Mouse (Mus musculus) thymus, adult 2 months (tissue): ENCODE data around the gene Colq. TPM values are rescaled to one million over a fixed set of nuclear protein-coding genes. Genes with fewer than 3 reads are reported as not detected.
"Not testable (repeated sequence)": the region's sequence is repeated elsewhere in the genome, so short reads cannot be mapped to it uniquely, and the experiment has no call there.

Source experiments
- DNase-seq: peaks from one replicate; pipeline ENCODE4 v3.0.0; 2021
- H3K27ac ChIP-seq: fragments of 200-500 bp; 2 replicates; pipeline ENCODE4 v1.5.1; 2012; ENCODE audit warnings: low read length, control low read depth; ENCODE audit not compliant: control insufficient read depth, insufficient read depth
- H3K27me3 ChIP-seq: fragments of 200-500 bp; 2 replicates; pipeline ENCODE4 v1.6.1; 2012; ENCODE audit warnings: mild to moderate bottlenecking, low read length, moderate library complexity, mixed read lengths; ENCODE audit not compliant: control insufficient read depth, insufficient read depth
- H3K36me3 ChIP-seq: fragments of 200-500 bp; 2 replicates; pipeline ENCODE4 v1.6.1; 2012; ENCODE audit warnings: mild to moderate bottlenecking, low read length, moderate library complexity; ENCODE audit not compliant: control insufficient read depth, insufficient read depth
- H3K4me1 ChIP-seq: fragments of 200-500 bp; replicated peaks from 2 replicates; pipeline ENCODE4 v1.6.1; 2012; ENCODE audit warnings: low read length; ENCODE audit not compliant: control insufficient read depth, insufficient read depth
- H3K4me3 ChIP-seq: fragments of 200-500 bp; 2 replicates; pipeline ENCODE4 v1.5.1; 2012; ENCODE audit warnings: mild to moderate bottlenecking, low read length, control low read depth, moderate library complexity; ENCODE audit not compliant: control insufficient read depth, insufficient read depth
- CTCF ChIP-seq: fragments of 200-500 bp; IDR thresholded peaks from 2 replicates; pipeline ENCODE4 v1.5.1; 2012; ENCODE audit warnings: mild to moderate bottlenecking, control low read depth, low read length, moderate library complexity, borderline replicate concordance; ENCODE audit not compliant: control insufficient read depth, poor library complexity, insufficient read depth; ENCODE audit errors: extremely low read depth
- POLR2A ChIP-seq: fragments of 200-500 bp; IDR thresholded peaks from 2 replicates; pipeline ENCODE4 v1.6.1; 2012; ENCODE audit warnings: mild to moderate bottlenecking, low read length, control low read depth, moderate library complexity; ENCODE audit not compliant: control insufficient read depth, poor library complexity, insufficient read depth; ENCODE audit errors: extremely low read depth
- WGBS: fragments of 180-500 bp; shearing (Covaris S2); methylation state at CpG from one replicate; pipeline ENCODE4 v1.1.7; 2018; 5-methylcytosine and 5-hydroxymethylcytosine counted together
- polyA plus RNA-seq: library from polyadenylated mRNA; depleted of rRNA; stranded (reverse); fragments of >200 nt; gene quantifications from 2 replicates; pipeline ENCODE4 v1.2.3, GENCODE M21; 2012

Gene Colq
- polyA plus RNA-seq, 1 experiment = 151 TPM

DNA sequence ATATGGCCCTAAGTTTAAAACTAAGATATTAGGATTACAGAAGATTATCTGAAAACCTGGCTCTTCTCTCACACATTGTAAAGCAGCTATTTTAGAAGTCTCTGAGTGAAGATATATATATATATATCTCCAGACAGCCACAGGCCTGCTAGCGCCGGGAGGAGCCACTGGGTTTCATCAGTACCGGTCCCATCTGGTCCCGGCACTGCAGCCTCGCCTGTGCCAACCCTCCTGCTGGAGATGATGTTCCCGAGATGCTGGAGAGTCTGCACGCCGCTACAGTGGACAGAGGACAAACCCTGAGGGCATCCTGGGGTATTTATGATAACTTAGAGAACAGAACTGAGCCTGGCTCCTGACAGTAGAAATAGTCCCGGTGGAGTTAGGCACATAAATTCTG is 26.1 kb upstream of the Colq start:
- no peak overlapping the region for H3K27ac ChIP-seq
- H3K4me1 ChIP-seq = no peaks in the 10 kb centered on the region
- TF ChIP-seq POLR2A (no peak), CTCF (no peak)
- no peak overlapping the region for H3K4me3 ChIP-seq
- H3K36me3 ChIP-seq = 0 out of 2 replicates have a peak, but pooled peaks cover 4% of the 10 kb centered on the region
- no peak for DNase-seq
- WGBS = 95% methylated on average over 9 of the region's 9 CpGs
- H3K27me3 ChIP-seq = no peaks in the 10 kb centered on the region

GRCm38 (mm10) chr14:31613671-31614070 is 22.5 kb upstream of the Colq start:
- Histone ChIP-seq H3K27ac (no peak overlapping the region), H3K27me3 (no peaks in the 10 kb centered on the region), H3K4me1 (no peaks in the 10 kb centered on the region), H3K36me3 (0 out of 2 replicates have a peak, but pooled peaks cover 4% of the 10 kb centered on the region), H3K4me3 (no peak overlapping the region)
- no peak for TF ChIP-seq CTCF
- TF ChIP-seq POLR2A = no peak
- no peak for DNase-seq
- 90% methylated on average over 5 of the region's 5 CpGs for WGBS

GRCm38 (mm10) chr14:31611986-31612385 is 20.8 kb upstream of the Colq start:
- WGBS = 92% methylated on average over 4 of the region's 4 CpGs
- Histone ChIP-seq H3K4me1 (no peaks in the 10 kb centered on the region), H3K36me3 (no peaks in the 10 kb centered on the region), H3K4me3 (no peak overlapping the region), H3K27me3 (no peaks in the 10 kb centered on the region), H3K27ac (no peak overlapping the region)
- DNase-seq = no peak
- no peak for TF ChIP-seq CTCF

GRCm38 (mm10) chr14:31605514-31605913 is 14.4 kb upstream of the Colq start:
- Histone ChIP-seq H3K36me3 (no peaks in the 10 kb centered on the region), H3K27me3 (no peaks in the 10 kb centered on the region), H3K4me3 (no peak overlapping the region), H3K27ac (no peak overlapping the region), H3K4me1 (peaks cover 20% of the 10 kb centered on the region)
- WGBS = 86% methylated on average over 6 of the region's 6 CpGs
- peak; percentile 37 for DNase-seq
- TF ChIP-seq CTCF (peak; percentile 19; the same call in 1 of the 2 replicates), POLR2A (no peak)

- no peak overlapping the region for H3K27ac ChIP-seq
- peak; percentile 62 for DNase-seq
- WGBS = 87% methylated on average over 5 of the region's 5 CpGs
- no peaks in the 10 kb centered on the region for H3K36me3 ChIP-seq
- no peaks in the 10 kb centered on the region for H3K27me3 ChIP-seq
- H3K4me3 ChIP-seq = no peak overlapping the region
- H3K4me1 ChIP-seq = peaks cover 20% of the 10 kb centered on the region
- no peak for TF ChIP-seq POLR2A
- no peak for TF ChIP-seq CTCF
Measured at GRCm38 (mm10) chr14:31604916-31605315, 13.8 kb upstream of the Colq start.

GRCm38 (mm10) chr14:31602616-31602979 is 11.5 kb upstream of the Colq start:
- 94% methylated on average over 6 of the region's 6 CpGs for WGBS
- H3K36me3 ChIP-seq = not testable (repeated sequence)

DNA sequence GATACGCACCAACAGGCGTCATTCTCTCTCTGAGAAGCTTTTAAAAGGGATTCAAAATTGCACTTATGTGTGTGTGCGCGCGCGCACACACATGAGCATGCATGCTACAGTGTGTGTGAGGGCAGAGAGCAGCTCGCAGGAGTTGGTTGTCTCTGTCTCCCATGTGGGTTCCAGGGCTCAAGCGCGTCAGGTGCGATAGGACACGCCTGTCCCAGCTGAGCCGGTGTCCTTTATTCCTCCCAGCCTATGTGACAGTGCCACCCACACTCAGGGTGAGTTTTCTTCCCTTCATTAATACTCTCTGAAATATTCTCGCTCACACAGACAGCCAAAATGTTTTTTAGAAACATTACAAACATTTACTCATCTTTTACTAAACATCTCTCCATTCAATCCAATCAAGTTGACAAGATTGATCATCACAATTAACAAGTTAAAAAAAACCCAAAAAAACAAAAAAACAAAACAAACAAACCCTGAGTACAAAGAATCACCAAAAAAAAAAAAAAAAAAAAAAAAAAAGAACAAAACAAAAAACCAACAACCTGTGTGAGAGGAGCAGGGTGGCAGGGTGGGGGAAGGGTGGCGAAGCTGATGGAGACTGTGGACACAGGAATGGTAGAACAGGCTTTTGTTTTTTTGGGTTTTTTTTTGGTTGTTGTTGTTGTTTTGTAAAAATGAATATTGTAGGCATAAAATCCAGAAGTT is 10.9 kb upstream of the Colq start:
- Histone ChIP-seq H3K27ac (no peak overlapping the region), H3K4me3 (no peak overlapping the region), H3K27me3 (no peaks in the 10 kb centered on the region), H3K36me3 (no peaks in the 10 kb centered on the region), H3K4me1 (peaks cover 20% of the 10 kb centered on the region)
- DNase-seq = no peak
- WGBS = 94% methylated on average over 14 of the region's 14 CpGs
- no peak for TF ChIP-seq POLR2A

More at GRCm38 (mm10) chr14:31602616-31602979, 11.5 kb upstream of the Colq start:
- H3K4me1 ChIP-seq = peaks cover 20% of the 10 kb centered on the region
- H3K27ac ChIP-seq, H3K4me3 ChIP-seq, DNase-seq, H3K27me3 ChIP-seq: not testable (repeated sequence)

- Histone ChIP-seq H3K27me3 (no peaks in the 10 kb centered on the region), H3K36me3 (no peaks in the 10 kb centered on the region), H3K4me3 (no peak overlapping the region), H3K4me1 (peaks cover 12% of the 10 kb centered on the region), H3K27ac (no peak overlapping the region)
- TF ChIP-seq POLR2A = no peak
- no peak for TF ChIP-seq CTCF
- DNase-seq = no peak
- WGBS = 96% methylated on average over 4 of the region's 4 CpGs
Measured at GRCm38 (mm10) chr14:31597446-31597845, 6.3 kb upstream of the Colq start.
